Mouse (Mus musculus) hindbrain, embryonic 16.5 days (tissue): ENCODE data around the gene Evl. TPM values are rescaled to one million over a fixed set of nuclear protein-coding genes. Genes with fewer than 3 reads are reported as not detected.
A peak's percentile ranks its signal among the peaks of the same experiment; 100 is the strongest.

Experiments used
- ATAC-seq: fragments of 200-750 bp; cut with Nextera tagmentation; 2 replicates; pipeline ENCODE4 v1.8.0; 2017; ENCODE audit warnings: moderate TSS enrichment, moderate library complexity
- H3K27ac ChIP-seq: fragments of 300-500 bp; sonication (generic); 2 replicates; pipeline ENCODE4 v1.5.1; 2014; ENCODE audit warnings: low read depth, mild to moderate bottlenecking, control low read depth, low read length, moderate library complexity
- H3K27me3 ChIP-seq: fragments of 300-500 bp; sonication (generic); replicated peaks from 2 replicates; pipeline ENCODE4 v1.6.1; 2014; ENCODE audit warnings: low read length; ENCODE audit not compliant: control insufficient read depth, insufficient read depth
- H3K36me3 ChIP-seq: fragments of 300-500 bp; sonication (generic); 2 replicates; pipeline ENCODE4 v1.6.1; 2014; ENCODE audit warnings: mild to moderate bottlenecking, low read length, moderate library complexity, mixed read lengths; ENCODE audit not compliant: control insufficient read depth, insufficient read depth
- H3K4me1 ChIP-seq: fragments of 300-500 bp; sonication (generic); 2 replicates; pipeline ENCODE4 v1.6.1; 2014; ENCODE audit warnings: low read depth, low read length; ENCODE audit not compliant: control insufficient read depth, insufficient read depth
- H3K4me2 ChIP-seq: fragments of 300-500 bp; sonication (generic); 2 replicates; pipeline ENCODE4 v1.6.1; 2014; ENCODE audit warnings: mild to moderate bottlenecking, low read length, control low read depth, moderate library complexity
- H3K4me3 ChIP-seq: fragments of 300-500 bp; sonication (generic); 2 replicates; pipeline ENCODE4 v1.5.1; 2014; ENCODE audit warnings: mild to moderate bottlenecking, low read length, control low read depth, moderate library complexity
- H3K9ac ChIP-seq: fragments of 300-500 bp; sonication (generic); 2 replicates; pipeline ENCODE4 v1.6.1; 2014; ENCODE audit warnings: low read depth, mild to moderate bottlenecking, control low read depth, low read length, moderate library complexity
- H3K9me3 ChIP-seq: fragments of 300-500 bp; sonication (generic); 2 replicates; pipeline ENCODE4 v1.6.1; 2014; ENCODE audit warnings: mild to moderate bottlenecking, low read length, moderate library complexity; ENCODE audit not compliant: control insufficient read depth
- WGBS: fragments of 180-500 bp; shearing (Covaris S2); extraction: QIAGEN DNeasy Blood & Tissue Kit; methylation state at CpG from one replicate; pipeline ENCODE4 v1.1.7; 2014; 5-methylcytosine and 5-hydroxymethylcytosine counted together
- polyA plus RNA-seq: library from polyadenylated mRNA; unstranded; fragments of >200 nt; fragmentation: Nextera tagmentation; extraction: Ambion mirVana; gene quantifications from 2 replicates; pipeline ENCODE4 v1.2.1, GENCODE M21; 2015

Gene Evl
- polyA plus RNA-seq, 1 experiment from 2014 or later = 186 TPM

GRCm38 (mm10) chr12:108605521-108606281 is 51.2 kb downstream of the Evl start:
- no peaks in the 10 kb centered on the region for H3K9me3 ChIP-seq
- H3K27me3 ChIP-seq = no peaks in the 10 kb centered on the region
- H3K9ac ChIP-seq = peak overlapping the region; percentile 59
- peak; percentile 88 for ATAC-seq
- peak overlapping the region; percentile 45 for H3K4me3 ChIP-seq
- 21% methylated on average over 12 of the region's 12 CpGs for WGBS
- peaks cover 18% of the 10 kb centered on the region for H3K4me1 ChIP-seq
- H3K36me3 ChIP-seq = no peaks in the 10 kb centered on the region
- peak overlapping the region; percentile 83 for H3K27ac ChIP-seq
- H3K4me2 ChIP-seq = peak overlapping the region; percentile 58

GRCm38 (mm10) chr12:108606321-108606720 is 51.8 kb downstream of the Evl start:
- no peak for ATAC-seq
- H3K9ac ChIP-seq = peak overlapping the region; percentile 59
- peaks cover 18% of the 10 kb centered on the region for H3K4me1 ChIP-seq

DNA sequence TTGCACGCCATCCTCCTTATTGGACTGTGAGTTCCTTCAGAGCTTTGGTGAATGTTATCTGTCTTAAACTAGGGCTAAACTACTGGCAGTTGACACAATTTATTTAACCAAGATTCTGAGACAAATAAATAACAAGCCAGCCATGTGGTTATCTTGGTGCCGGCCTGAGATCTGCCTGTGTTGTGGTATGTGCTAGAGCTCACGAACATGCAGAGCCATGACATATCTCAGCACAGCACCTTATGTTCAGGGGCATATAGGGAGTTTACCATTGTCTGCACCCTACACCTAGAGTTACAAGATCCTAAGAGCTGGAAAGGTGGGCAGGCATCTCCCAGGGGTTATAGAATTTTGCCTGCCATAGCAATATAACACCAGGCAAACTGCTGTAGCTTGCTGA is 54.9 kb downstream of the Evl start:
- no peak overlapping the region for H3K4me3 ChIP-seq
- no peaks in the 10 kb centered on the region for H3K27me3 ChIP-seq
- no peaks in the 10 kb centered on the region for H3K36me3 ChIP-seq
- no peak for ATAC-seq
- no peaks in the 10 kb centered on the region for H3K9me3 ChIP-seq
- no peak overlapping the region for H3K4me2 ChIP-seq
- 88% methylated on average over 3 of the region's 3 CpGs for WGBS
- H3K27ac ChIP-seq = no peak overlapping the region
- peaks cover 18% of the 10 kb centered on the region for H3K4me1 ChIP-seq
- no peak overlapping the region for H3K9ac ChIP-seq

More at GRCm38 (mm10) chr12:108606321-108606720, 51.8 kb downstream of the Evl start:
- WGBS = 18% methylated on average over 7 of the region's 7 CpGs
- peak overlapping the region; percentile 45 for H3K4me3 ChIP-seq
- H3K9me3 ChIP-seq = no peaks in the 10 kb centered on the region
- H3K4me2 ChIP-seq = peak overlapping the region; percentile 58
- H3K27me3 ChIP-seq = no peaks in the 10 kb centered on the region
- H3K36me3 ChIP-seq = no peaks in the 10 kb centered on the region
- peak overlapping the region; percentile 83 for H3K27ac ChIP-seq

DNA sequence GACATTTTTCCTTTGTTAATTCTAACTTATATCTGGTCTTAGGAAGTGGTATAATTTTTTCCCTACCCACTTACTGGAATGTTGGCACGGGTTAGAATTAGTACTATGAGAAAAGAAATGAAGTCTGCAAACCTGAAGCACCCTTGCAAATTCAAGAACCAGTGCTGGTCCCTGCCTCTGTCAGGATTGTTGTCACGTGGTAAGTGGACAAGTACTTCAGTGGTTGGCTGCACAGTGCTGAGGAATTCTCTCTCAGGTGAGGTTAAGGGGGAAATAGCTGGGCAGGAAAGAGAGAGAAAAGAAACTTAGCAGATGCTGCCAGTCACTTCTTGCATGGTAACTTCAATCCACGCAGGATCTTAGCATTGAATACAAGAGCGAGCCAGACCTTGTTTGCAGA is 55.7 kb downstream of the Evl start:
- H3K27ac ChIP-seq = no peak overlapping the region
- no peaks in the 10 kb centered on the region for H3K36me3 ChIP-seq
- peaks cover 16% of the 10 kb centered on the region for H3K4me1 ChIP-seq
- H3K9ac ChIP-seq = no peak overlapping the region
- H3K4me3 ChIP-seq = no peak overlapping the region
- H3K27me3 ChIP-seq = no peaks in the 10 kb centered on the region
- 93% methylated on average over 4 of the region's 4 CpGs for WGBS
- no peak overlapping the region for H3K4me2 ChIP-seq
- ATAC-seq = no peak
- H3K9me3 ChIP-seq = no peaks in the 10 kb centered on the region

GRCm38 (mm10) chr12:108613081-108613480 is 58.6 kb downstream of the Evl start:
- WGBS = 51% methylated on average over 3 of the region's 3 CpGs
- no peak overlapping the region for H3K9ac ChIP-seq
- H3K4me2 ChIP-seq = no peak overlapping the region
- H3K4me1 ChIP-seq = peaks cover 5% of the 10 kb centered on the region; the same call in 1 of the 2 replicates
- no peaks in the 10 kb centered on the region for H3K27me3 ChIP-seq
- H3K27ac ChIP-seq = no peak overlapping the region
- no peak overlapping the region for H3K4me3 ChIP-seq
- H3K36me3 ChIP-seq = no peaks in the 10 kb centered on the region
- no peak for ATAC-seq
- H3K9me3 ChIP-seq = no peaks in the 10 kb centered on the region

DNA sequence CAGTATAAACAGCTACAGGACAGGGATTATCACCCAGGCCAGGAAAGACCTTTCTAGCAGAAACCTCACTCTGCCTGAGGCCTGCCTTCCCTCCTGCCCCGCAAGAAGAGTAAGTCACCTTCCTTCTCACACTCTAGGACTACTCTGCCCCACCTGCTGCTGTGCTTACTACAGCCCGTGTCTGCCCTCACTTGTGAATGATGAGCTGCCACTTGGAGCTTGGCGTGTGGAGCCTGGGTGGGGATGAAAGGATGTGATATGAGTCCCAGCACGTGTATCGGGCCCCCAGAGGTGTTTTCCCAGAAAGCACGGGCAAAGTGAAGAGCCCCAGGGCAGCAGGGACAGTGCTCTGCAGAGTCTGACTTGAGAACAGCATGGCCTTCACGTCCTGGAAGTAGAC is 63.0 kb downstream of the Evl start:
- no peak overlapping the region for H3K4me2 ChIP-seq
- H3K9me3 ChIP-seq = no peaks in the 10 kb centered on the region
- no peak overlapping the region for H3K4me3 ChIP-seq
- 0 out of 2 replicates have a peak, but pooled peaks cover 3% of the 10 kb centered on the region for H3K4me1 ChIP-seq
- no peak overlapping the region for H3K27ac ChIP-seq
- no peak overlapping the region for H3K9ac ChIP-seq
- H3K36me3 ChIP-seq = no peaks in the 10 kb centered on the region
- H3K27me3 ChIP-seq = no peaks in the 10 kb centered on the region
- WGBS = 75% methylated on average over 7 of the region's 7 CpGs
- ATAC-seq = no peak

DNA sequence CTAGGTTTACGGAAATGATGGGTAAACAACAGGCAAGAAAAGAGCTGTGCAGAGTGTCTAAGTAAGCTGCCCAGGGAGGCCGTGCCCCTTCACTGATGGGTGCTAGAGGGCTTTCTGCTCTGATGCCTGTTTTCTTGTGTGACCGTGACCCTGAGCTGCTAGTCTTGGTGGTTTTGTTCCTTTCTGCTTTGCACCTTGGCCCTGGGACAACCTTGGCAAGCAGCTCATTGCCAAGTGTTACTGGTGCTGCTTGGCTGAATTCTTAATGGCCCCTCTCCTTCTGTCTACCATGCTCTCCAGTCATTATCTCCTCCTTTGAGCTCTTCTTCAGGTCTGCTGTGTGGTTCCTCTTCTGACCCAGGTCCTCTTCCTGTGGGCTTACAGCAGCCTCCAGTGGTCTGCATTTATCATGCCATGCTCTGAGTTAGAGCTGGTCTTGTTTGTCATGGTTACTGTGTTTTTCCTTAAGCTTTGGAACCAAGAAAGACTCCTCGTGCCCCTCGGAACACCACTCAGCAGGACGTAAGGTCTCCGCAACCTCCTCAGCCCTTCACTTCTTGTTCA is 65.4 kb downstream of the Evl start:
- no peaks in the 10 kb centered on the region for H3K27me3 ChIP-seq
- WGBS = 87% methylated on average over 7 of the region's 7 CpGs
- no peak overlapping the region for H3K4me3 ChIP-seq
- no peaks in the 10 kb centered on the region for H3K4me1 ChIP-seq
- no peaks in the 10 kb centered on the region for H3K9me3 ChIP-seq
- no peaks in the 10 kb centered on the region for H3K36me3 ChIP-seq
- no peak overlapping the region; the same call in 1 of the 2 replicates for H3K27ac ChIP-seq
- H3K4me2 ChIP-seq = no peak overlapping the region
- no peak overlapping the region for H3K9ac ChIP-seq
- ATAC-seq = no peak

- H3K4me1 ChIP-seq = peaks cover 4% of the 10 kb centered on the region; the same call in 1 of the 2 replicates
- no peak overlapping the region for H3K4me3 ChIP-seq
- no peak overlapping the region for H3K9ac ChIP-seq
- H3K4me2 ChIP-seq = no peak overlapping the region
- H3K9me3 ChIP-seq = no peaks in the 10 kb centered on the region
- no peak for ATAC-seq
- H3K27ac ChIP-seq = no peak overlapping the region
- H3K36me3 ChIP-seq = no peaks in the 10 kb centered on the region
- no peaks in the 10 kb centered on the region for H3K27me3 ChIP-seq
- WGBS = 77% methylated on average over 5 of the region's 5 CpGs
These were observed 67.9 kb downstream of the Evl start for GRCm38 (mm10) chr12:108622406-108622805.

DNA sequence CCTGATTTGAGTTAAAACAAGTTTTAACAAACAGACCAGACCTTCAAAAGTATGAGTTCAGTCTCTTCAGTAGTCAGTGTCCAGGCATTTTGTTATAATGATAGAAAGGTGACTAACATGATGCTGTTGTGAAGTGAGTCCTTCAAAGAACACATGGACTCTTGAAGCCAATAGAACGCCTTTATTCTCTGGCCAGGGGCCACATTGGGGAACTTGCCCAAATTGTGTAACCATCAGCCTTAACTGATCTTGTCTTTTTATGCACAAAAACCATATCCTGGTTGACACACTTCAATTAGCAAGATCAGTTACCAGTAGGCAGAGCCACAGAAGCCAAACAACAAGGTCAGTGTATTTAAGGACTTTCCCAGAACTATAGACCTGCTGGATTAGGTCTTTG is 75.0 kb downstream of the Evl start:
- no peak for ATAC-seq
- Histone ChIP-seq H3K36me3 (no peaks in the 10 kb centered on the region), H3K9me3 (no peaks in the 10 kb centered on the region), H3K9ac (no peak overlapping the region), H3K4me1 (peaks cover 4% of the 10 kb centered on the region; the same call in 1 of the 2 replicates), H3K4me3 (no peak overlapping the region), H3K4me2 (no peak overlapping the region), H3K27me3 (no peaks in the 10 kb centered on the region), H3K27ac (no peak overlapping the region)
- WGBS = 100% methylated on average over 1 of the region's 1 CpGs
